Mouse (Mus musculus) hematopoietic stem cell, adult 5-6 weeks (primary cell): Measurements from ENCODE around the gene Mtnr1b. TPM values are rescaled to one million over a fixed set of nuclear protein-coding genes. Genes with fewer than 3 reads are reported as not detected.

Experiments
- ATAC-seq, 2 experiments: fragments of 125-278 bp in 1 of 2; replicated peaks in 1 of 2; 2 replicates each; pipeline ENCODE4 v1.8.0; 2016 to 2017; ENCODE audit warnings: inconsistent platforms in 2 of 2, mild to moderate bottlenecking in 2 of 2, moderate number of reproducible peaks in 2 of 2, low read depth in 1 of 2, moderate TSS enrichment in 1 of 2; ENCODE audit not compliant: low FRiP score in 2 of 2, poor library complexity in 2 of 2, severe bottlenecking in 2 of 2, insufficient read depth in 1 of 2, low TSS enrichment in 1 of 2
- total RNA-seq: library from RNA; stranded (forward); fragments of 172-1452, 232-1000 nt; gene quantifications from 2 replicates; pipeline ENCODE4 v1.2.3, GENCODE M21; 2017

Mtnr1b gene
- total RNA-seq: not detected in 2 replicates

GRCm38 (mm10) chr9:15874506-15875160 lies at the start of gene Mtnr1b:
Mtnr1b (minus strand) TSS chr9:15874556.
- ATAC-seq: no peak

GRCm38 (mm10) chr9:15920271-15920670 lies 45.9 kb upstream of the Mtnr1b start:
- no peak for ATAC-seq

GRCm38 (mm10) chr9:15919373-15920005 lies 45.1 kb upstream of the Mtnr1b start:
- no peak for ATAC-seq

GRCm38 (mm10) chr9:15916600-15916999 lies 42.2 kb upstream of the Mtnr1b start:
- ATAC-seq: no peak

- no peak for ATAC-seq
These were observed 38.4 kb upstream of the Mtnr1b start for GRCm38 (mm10) chr9:15912735-15913134.

GRCm38 (mm10) chr9:15909397-15910113 lies 35.2 kb upstream of the Mtnr1b start:
- no peak for ATAC-seq

GRCm38 (mm10) chr9:15903948-15904750 lies 29.8 kb upstream of the Mtnr1b start:
- no peak for ATAC-seq

GRCm38 (mm10) chr9:15898112-15898511 lies 23.8 kb upstream of the Mtnr1b start:
- no peak for ATAC-seq

- ATAC-seq: no peak
These were observed 12.4 kb upstream of the Mtnr1b start for GRCm38 (mm10) chr9:15886756-15887155.

GRCm38 (mm10) chr9:15880754-15881153 lies 6.4 kb upstream of the Mtnr1b start:
- ATAC-seq: no peak

- ATAC-seq: peak; percentile 68 to 71; a peak in 3 of 4 replicates
These were observed 5.8 kb upstream of the Mtnr1b start for GRCm38 (mm10) chr9:15880160-15880603.

- ATAC-seq: no peak
These were observed 4.3 kb downstream of the Mtnr1b start for GRCm38 (mm10) chr9:15870013-15870412.

GRCm38 (mm10) chr9:15869456-15869855 lies 4.9 kb downstream of the Mtnr1b start:
- ATAC-seq: no peak

- ATAC-seq: no peak
These were observed 7.9 kb downstream of the Mtnr1b start for GRCm38 (mm10) chr9:15866280-15867072.

GRCm38 (mm10) chr9:15861402-15861801 lies 13.0 kb downstream of the Mtnr1b start:
- ATAC-seq: no peak

GRCm38 (mm10) chr9:15850749-15851148 lies 23.6 kb downstream of the Mtnr1b start:
- no peak for ATAC-seq

GRCm38 (mm10) chr9:15845390-15845789 lies 29.0 kb downstream of the Mtnr1b start:
- ATAC-seq: no peak
